ENCODE assay signal across 21 mouse cellular contexts in genomic region chr1:133761278-133761677, GRCm38 (mm10). TPM values are rescaled to one million over a fixed set of nuclear protein-coding genes. Genes with fewer than 3 reads are reported as not detected.
DNase-seq lines count a peak whose midpoint lies in the region; ATAC-seq and TF ChIP-seq lines count a peak whose summit lies in the region.
"Had no signal": no experiment of that assay in that cellular context is flagged by ENCODE, and none has a peak within 500 bp of the region (broad histone marks: within the 10 kb centered on the region; RNA-seq: fewer than 3 reads in every experiment).

No protein-coding gene starts in this region.

- no peaks in the 10 kb centered on the region for H3K36me3 ChIP-seq in heart, embryonic 14.5 days (ENCODE audit: control insufficient read depth, insufficient read depth, low read length)
- no peaks in the 10 kb centered on the region for H3K36me3 ChIP-seq in heart, adult 2 months (ENCODE audit: control insufficient read depth, insufficient read depth, low read length)
- H3K36me3 ChIP-seq in lung, embryonic 15.5 days, result no peaks in the 10 kb centered on the region
- H3K36me3 ChIP-seq in embryonic facial prominence, embryonic 12.5 days, result no peaks in the 10 kb centered on the region
- no peaks in the 10 kb centered on the region for H3K36me3 ChIP-seq in intestine, embryonic 16.5 days (ENCODE audit: control insufficient read depth, insufficient read depth, low read length)
- H3K36me3 ChIP-seq: forebrain, embryonic 12.5 days; hindbrain, embryonic 15.5 days; limb, embryonic 12.5 days; neural tube, embryonic 15.5 days had no signal

- no peak overlapping the region for H3K9ac ChIP-seq in heart, embryonic 14.5 days (ENCODE audit: low read length)
- H3K9ac ChIP-seq in heart, adult 2 months (ENCODE audit: low read depth, low read length), result no peak overlapping the region
- no peak overlapping the region for H3K9ac ChIP-seq in lung, embryonic 15.5 days
- no peak overlapping the region for H3K9ac ChIP-seq in embryonic facial prominence, embryonic 12.5 days
- no peak overlapping the region for H3K9ac ChIP-seq in intestine, embryonic 16.5 days (ENCODE audit: low read depth, low read length)
- H3K9ac ChIP-seq: forebrain, embryonic 12.5 days; hindbrain, embryonic 15.5 days; limb, embryonic 12.5 days; neural tube, embryonic 15.5 days had no signal

- no peak overlapping the region for H3K4me3 ChIP-seq in heart, embryonic 14.5 days (ENCODE audit: control insufficient read depth in 1 of 2, insufficient read depth in 1 of 2, low read depth in 1 of 2, low read length in 2 of 2)
- H3K4me3 ChIP-seq in heart, adult 2 months, result no peak overlapping the region
- H3K4me3 ChIP-seq in lung, embryonic 15.5 days, result no peak overlapping the region
- no peak overlapping the region for H3K4me3 ChIP-seq in embryonic facial prominence, embryonic 12.5 days
- H3K4me3 ChIP-seq in intestine, embryonic 16.5 days (ENCODE audit: low read length), result no peak overlapping the region
- H3K4me3 ChIP-seq: forebrain, embryonic 12.5 days; gastrocnemius, adult 2 months; hindbrain, embryonic 15.5 days; limb, embryonic 12.5 days; megakaryocyte, embryonic 14.5 days; neural tube, embryonic 15.5 days had no signal

- intact Hi-C loops in heart, adult 2 months (cut with DNase I), result no loop called here

- no peak for TF ChIP-seq POLR2A in heart, adult 2 months (IDR thresholded peaks at IDR 0.05; ENCODE audit: insufficient read depth, low read depth, low read length)

- ATAC-seq in heart, embryonic 14.5 days (ENCODE audit: insufficient number of reproducible peaks, insufficient read depth, low FRiP score, low read depth), result no peak
- peak; percentile 15; the same call in 1 of the 2 replicates for ATAC-seq in lung, embryonic 15.5 days (ENCODE audit: borderline replicate concordance, extremely low read depth, low FRiP score, low TSS enrichment)
- no peak for ATAC-seq in embryonic facial prominence, embryonic 12.5 days (ENCODE audit: insufficient number of reproducible peaks, insufficient read depth, low FRiP score, low TSS enrichment)
- 0 out of 2 replicates have a peak, but pooled peaks have one; percentile 22 for ATAC-seq in intestine, embryonic 16.5 days
- ATAC-seq in erythroid progenitor cell, adult 5-6 weeks (replicated peaks; ENCODE audit: low FRiP score, poor library complexity, severe bottlenecking), result no peak
- ATAC-seq: midbrain, embryonic 16.5 days had no signal

- no peaks in the 10 kb centered on the region for H3K9me3 ChIP-seq in heart, embryonic 14.5 days (ENCODE audit: control insufficient read depth, low read length)
- H3K9me3 ChIP-seq in lung, embryonic 15.5 days, result no peaks in the 10 kb centered on the region
- H3K9me3 ChIP-seq in embryonic facial prominence, embryonic 12.5 days, result no peaks in the 10 kb centered on the region
- no peaks in the 10 kb centered on the region for H3K9me3 ChIP-seq in intestine, embryonic 16.5 days (ENCODE audit: control insufficient read depth, low read length)
- H3K9me3 ChIP-seq: forebrain, embryonic 12.5 days; hindbrain, embryonic 15.5 days; limb, embryonic 12.5 days; megakaryocyte, embryonic 14.5 days; neural tube, embryonic 15.5 days had no signal

- TF ChIP-seq EP300 in heart, adult 2 months (IDR thresholded peaks at IDR 0.05; ENCODE audit: insufficient read depth, low read depth, low read length), result no peak

- DNase-seq in heart, adult 2 months, result no peak
- DNase-seq in lung, adult 18-20 months, result no peak
- DNase-seq: adrenal gland, postnatal 36 days; B cell, adult 2 months; cerebellum, adult 11-12 months; cerebellum, postnatal 14 days; gastrocnemius, adult 2 months; kidney, adult 8-10 months; kidney, postnatal 36 days; layer of hippocampus, adult 9-11 months had no signal

- WGBS in heart, embryonic 14.5 days, result 31% methylated on average over 5 of the region's 5 CpGs
- WGBS in heart, adult 2 months, result 33% methylated on average over 5 of the region's 5 CpGs
- WGBS in lung, embryonic 15.5 days, result 38% methylated on average over 5 of the region's 5 CpGs
- 58% methylated on average over 5 of the region's 5 CpGs for WGBS in embryonic facial prominence, embryonic 12.5 days
- 53% methylated on average over 5 of the region's 5 CpGs for WGBS in intestine, embryonic 16.5 days

- no peak overlapping the region for H3K4me2 ChIP-seq in heart, embryonic 14.5 days (ENCODE audit: low read length)
- H3K4me2 ChIP-seq in lung, embryonic 15.5 days, result no peak overlapping the region
- no peak overlapping the region for H3K4me2 ChIP-seq in embryonic facial prominence, embryonic 12.5 days (replicated peaks)
- no peak overlapping the region for H3K4me2 ChIP-seq in intestine, embryonic 16.5 days (ENCODE audit: low read depth, low read length)
- H3K4me2 ChIP-seq: forebrain, embryonic 12.5 days; hindbrain, embryonic 15.5 days; limb, embryonic 12.5 days; neural tube, embryonic 15.5 days had no signal

- TF ChIP-seq CTCF in heart, adult 2 months (IDR thresholded peaks at IDR 0.05), result no peak

- H3K4me1 ChIP-seq in heart, embryonic 14.5 days (ENCODE audit: control insufficient read depth in 2 of 2, insufficient read depth in 2 of 2, low read length in 2 of 2), result peaks cover 38 to 57% of the 10 kb centered on the region in 2 experiments
- H3K4me1 ChIP-seq in heart, adult 2 months (ENCODE audit: control insufficient read depth, insufficient read depth, low read length), result peaks cover 2% of the 10 kb centered on the region
- peaks cover 16% of the 10 kb centered on the region for H3K4me1 ChIP-seq in lung, embryonic 15.5 days
- peaks cover 25% of the 10 kb centered on the region for H3K4me1 ChIP-seq in embryonic facial prominence, embryonic 12.5 days
- H3K4me1 ChIP-seq in intestine, embryonic 16.5 days (ENCODE audit: control insufficient read depth, insufficient read depth, low read length), result peaks cover 11% of the 10 kb centered on the region

- peak overlapping the region; percentile 22 to 37; a peak in 2 of 4 replicates for H3K27ac ChIP-seq in heart, embryonic 14.5 days (replicated peaks in 1 of 2; ENCODE audit: control insufficient read depth in 1 of 2, insufficient read depth in 1 of 2, low read depth in 2 of 2, low read length in 2 of 2)
- no peak overlapping the region for H3K27ac ChIP-seq in heart, adult 2 months
- H3K27ac ChIP-seq in lung, embryonic 15.5 days, result peak overlapping the region; percentile 49; the same call in 1 of the 2 replicates
- H3K27ac ChIP-seq in embryonic facial prominence, embryonic 12.5 days, result peak overlapping the region; percentile 46; the same call in 1 of the 2 replicates
- peak overlapping the region; percentile 15; the same call in 1 of the 2 replicates for H3K27ac ChIP-seq in intestine, embryonic 16.5 days (ENCODE audit: low read length)
- H3K27ac ChIP-seq: forebrain, embryonic 12.5 days; gastrocnemius, adult 2 months; hindbrain, embryonic 15.5 days; limb, embryonic 12.5 days; neural tube, embryonic 15.5 days had no signal

- no peaks in the 10 kb centered on the region for H3K27me3 ChIP-seq in heart, embryonic 14.5 days (ENCODE audit: control insufficient read depth, insufficient read depth, low read length)
- no peaks in the 10 kb centered on the region for H3K27me3 ChIP-seq in heart, adult 2 months (ENCODE audit: control insufficient read depth, insufficient read depth, low read length)
- H3K27me3 ChIP-seq in lung, embryonic 15.5 days, result no peaks in the 10 kb centered on the region
- no peaks in the 10 kb centered on the region for H3K27me3 ChIP-seq in embryonic facial prominence, embryonic 12.5 days
- no peaks in the 10 kb centered on the region for H3K27me3 ChIP-seq in intestine, embryonic 16.5 days (replicated peaks; ENCODE audit: control insufficient read depth, insufficient read depth, low read length)
- H3K27me3 ChIP-seq: forebrain, embryonic 12.5 days; hindbrain, embryonic 15.5 days; limb, embryonic 12.5 days; neural tube, embryonic 15.5 days had no signal

- no peaks in the 10 kb centered on the region for H3K79me2 ChIP-seq in heart, adult 2 months (replicated peaks; ENCODE audit: control insufficient read depth, insufficient read depth, low read length)

RNA-seq across cellular contexts. Expression of gene Atp2b4, which starts 39.6 kb away (rescaled TPM):
- 18.7 and 21.3 TPM in 2 replicates for polyA plus RNA-seq in heart, embryonic 14.5 days (2014; fragmentation: Nextera tagmentation; extraction: Ambion mirVana)
- 10 to 100 TPM; 21.3 to 22.3 TPM for total RNA-seq in heart, adult 2 months (2021)
- polyA plus RNA-seq in heart, adult 2 months (2012; rRNA removed), result 6.6 and 10.2 TPM in 2 replicates
- 9.0 and 9.6 TPM in 2 replicates for polyA plus RNA-seq in lung, embryonic 15.5 days (2015; fragmentation: Nextera tagmentation; extraction: Ambion mirVana)
- 14.1 and 15.0 TPM in 2 replicates for polyA plus RNA-seq in embryonic facial prominence, embryonic 12.5 days (2016; fragmentation: Nextera tagmentation; extraction: Ambion mirVana)
- polyA plus RNA-seq in intestine, embryonic 16.5 days (2015; fragmentation: Nextera tagmentation; extraction: Ambion mirVana), result 14.8 and 14.9 TPM in 2 replicates
- total RNA-seq in erythroid progenitor cell, adult 5-6 weeks (2015; ENCODE audit: low replicate concordance), result 306 and 370 TPM in 2 replicates
- 354 and 490 TPM in 2 replicates for total RNA-seq in erythroid progenitor cell, adult 5-6 weeks (2017; ENCODE audit: low replicate concordance)

Comparison
In these comparisons a context has a peak if more than half of its experiments do, and no peak if none do; other contexts are left out.
1. ATAC-seq: peak in lung, embryonic 15.5 days (single experiment) and intestine, embryonic 16.5 days (single experiment); none in heart, embryonic 14.5 days (single experiment), embryonic facial prominence, embryonic 12.5 days (single experiment) and erythroid progenitor cell, adult 5-6 weeks (single experiment).